Mouse (Mus musculus) frontal cortex, adult 2 months (tissue): ENCODE data around the gene Uchl3. TPM values are rescaled to one million over a fixed set of nuclear protein-coding genes. Genes with fewer than 3 reads are reported as not detected.

Source experiments
- DNase-seq, 2 experiments: peaks; one replicate each; pipeline ENCODE4 v3.0.0; 2022; ENCODE audit warnings: low spot score in 1 of 2; ENCODE audit errors: extremely low spot score in 1 of 2
- polyA plus RNA-seq: library from polyadenylated mRNA; depleted of rRNA; stranded (reverse); fragments of >200 nt; gene quantifications from 2 replicates; pipeline ENCODE4 v1.2.3, GENCODE M21; 2012; rRNA removed

The Uchl3 gene
- polyA plus RNA-seq, result 51.8 and 56.7 TPM in 2 replicates

DNA sequence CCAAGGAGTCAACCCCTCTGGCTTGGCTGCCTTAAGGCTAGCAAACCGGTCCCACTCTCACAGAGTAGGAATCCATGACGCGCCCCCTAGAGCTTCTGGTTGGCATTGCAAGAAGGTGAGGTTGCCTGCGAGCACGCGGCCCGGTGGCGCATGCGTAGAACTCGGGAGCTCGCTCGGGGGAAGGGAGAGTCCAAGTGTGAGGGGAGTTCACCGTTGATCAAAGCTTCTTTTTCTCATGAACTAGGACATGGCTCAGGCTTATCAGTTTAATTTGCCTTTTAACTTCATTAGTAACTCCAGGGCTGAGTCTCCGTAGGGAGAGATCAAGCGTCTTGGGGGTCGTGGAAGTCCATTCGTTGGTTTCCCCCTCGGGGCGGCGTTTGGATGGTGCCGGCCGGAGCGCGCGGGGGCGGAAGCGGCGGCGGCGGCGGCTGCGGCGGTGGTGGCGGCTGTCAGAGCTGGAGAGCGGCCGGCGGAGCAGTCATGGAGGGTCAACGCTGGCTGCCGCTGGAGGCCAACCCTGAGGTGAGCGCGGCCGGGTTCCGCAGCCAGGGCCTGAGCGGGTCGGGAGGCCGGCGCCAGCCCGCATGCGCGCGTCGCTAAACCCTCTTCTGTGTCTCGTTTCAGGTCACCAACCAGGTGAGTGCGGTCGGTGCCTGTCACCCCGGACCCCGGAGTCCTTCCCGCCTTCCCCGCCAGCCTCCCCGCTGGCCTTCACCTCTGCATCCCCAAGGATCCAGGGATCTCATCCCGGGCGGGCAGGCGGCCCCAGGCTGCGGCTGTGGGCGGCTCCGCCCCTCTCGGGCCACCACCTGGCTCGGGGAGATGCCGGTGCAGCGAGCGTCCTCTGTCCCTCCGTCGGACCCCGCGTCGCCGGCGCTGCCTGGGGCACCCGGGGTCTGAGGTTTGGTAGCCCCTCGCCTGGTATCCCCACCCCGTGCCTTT is at the start of gene Uchl3:
Gene Uchl3, plus strand, starts transcription at position 387 of the 945 bp plus-strand sequence.
- peak; percentile 90 to 100 for DNase-seq

DNA sequence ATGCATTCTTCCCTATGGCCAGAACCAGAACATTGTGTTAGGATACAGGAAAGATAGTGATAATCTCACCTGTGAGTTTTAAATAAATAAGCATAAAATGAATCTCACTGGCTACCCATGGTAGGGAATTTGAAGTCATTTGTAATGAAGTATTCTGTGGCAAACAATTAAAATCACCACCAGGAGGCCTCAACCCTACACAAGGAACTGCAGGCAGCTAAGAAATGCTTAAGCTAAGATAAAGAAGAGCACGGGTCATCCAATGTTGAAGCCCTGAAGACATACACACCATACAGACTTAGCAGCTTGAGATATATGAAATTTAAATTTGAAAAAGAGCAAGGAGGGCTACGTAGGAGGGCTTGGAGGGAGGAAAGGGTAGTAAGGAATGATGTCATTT is 47.9 kb upstream of the Uchl3 start:
- no peak for DNase-seq

DNA sequence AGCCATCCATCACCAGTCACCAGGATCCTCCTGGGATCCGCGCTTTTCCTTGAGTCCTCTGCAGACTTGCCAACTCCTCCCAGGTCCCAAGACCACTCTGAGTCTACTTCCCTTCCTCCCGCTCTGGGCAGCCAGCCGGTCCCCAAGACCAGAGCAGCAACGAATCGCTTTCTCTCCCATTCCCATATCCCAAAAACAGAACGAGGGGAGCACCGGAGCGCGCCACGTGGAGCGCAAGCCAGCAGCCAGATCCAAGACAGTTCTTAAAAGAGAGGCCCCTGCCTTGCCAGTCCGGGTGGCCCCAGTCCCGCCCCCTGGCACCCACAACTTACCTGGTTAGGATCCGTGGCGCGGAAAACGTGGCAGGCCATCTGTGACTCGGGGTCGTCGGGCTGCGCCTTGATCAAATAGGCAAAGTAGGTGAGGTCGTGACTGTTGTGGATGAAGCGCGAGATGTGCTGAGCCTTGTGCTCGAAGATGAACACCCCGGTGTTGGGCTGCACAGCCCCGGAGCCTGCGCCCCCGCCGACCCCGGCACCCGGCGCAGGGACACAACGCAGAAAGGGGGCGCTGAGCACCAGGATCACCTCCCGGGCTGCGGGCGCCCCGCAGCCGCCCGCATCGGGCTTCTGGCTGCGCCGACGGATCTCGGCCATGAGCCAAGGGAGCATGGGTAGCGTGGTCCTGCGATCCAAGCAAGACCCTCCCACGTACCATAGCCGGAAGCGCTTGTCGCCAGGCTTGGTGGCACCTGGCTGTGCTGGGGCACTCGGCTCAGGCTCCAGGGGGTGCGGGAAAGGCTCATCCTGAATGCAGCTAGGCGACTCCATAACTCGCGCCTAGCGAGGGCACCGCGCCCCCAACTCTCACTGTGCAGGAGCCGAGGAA is 45.9 kb upstream of the Uchl3 start:
- DNase-seq, result peak; percentile 7 to 11

GRCm38 (mm10) chr14:101608519-101609368 is 45.0 kb upstream of the Uchl3 start, which contains the start of gene Tbc1d4:
Gene Tbc1d4 (minus strand): TSS chr14:101609191.
- DNase-seq, result peak; percentile 11 to 56

DNA sequence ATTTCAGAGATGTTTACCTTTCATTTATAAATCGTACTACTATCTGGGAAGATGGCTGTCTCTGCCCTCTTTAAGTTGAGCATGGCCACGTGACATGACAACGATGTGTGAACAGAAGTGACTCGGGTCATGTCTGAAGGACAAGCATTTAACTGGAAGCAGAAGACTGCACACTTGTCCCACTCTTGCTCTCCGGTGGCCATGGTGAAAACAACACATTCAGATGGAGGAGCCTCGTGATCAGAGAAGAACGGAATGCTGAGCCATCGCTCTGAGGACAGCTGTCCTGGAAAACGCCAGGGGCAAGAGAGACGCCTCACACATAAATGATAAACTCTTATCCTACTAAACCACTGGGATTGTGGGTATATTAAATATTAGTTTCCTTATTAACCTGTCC is 43.1 kb upstream of the Uchl3 start:
- DNase-seq, result no peak

DNA sequence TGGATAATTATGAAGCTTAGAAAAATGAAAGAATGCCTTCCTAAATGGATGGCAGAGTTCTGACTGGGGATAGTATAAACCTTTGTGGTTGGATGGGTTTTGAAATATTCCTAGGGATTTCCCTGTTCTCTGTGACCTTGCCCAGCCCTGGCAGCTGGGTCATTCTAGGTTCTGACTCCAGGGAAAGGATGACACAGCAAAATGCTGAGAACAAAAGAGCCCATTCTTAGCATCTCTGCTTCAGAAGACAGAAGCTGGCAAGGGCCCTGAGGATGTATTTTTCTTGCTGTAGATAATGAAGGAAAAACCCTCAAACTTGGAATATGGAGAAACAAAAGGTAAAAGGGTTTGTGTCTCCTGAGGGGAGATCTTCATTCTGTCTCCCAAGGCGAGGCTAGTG is 40.6 kb upstream of the Uchl3 start:
- no peak for DNase-seq

- no peak for DNase-seq
Observed at GRCm38 (mm10) chr14:101616178-101616577, 37.6 kb upstream of the Uchl3 start.

DNA sequence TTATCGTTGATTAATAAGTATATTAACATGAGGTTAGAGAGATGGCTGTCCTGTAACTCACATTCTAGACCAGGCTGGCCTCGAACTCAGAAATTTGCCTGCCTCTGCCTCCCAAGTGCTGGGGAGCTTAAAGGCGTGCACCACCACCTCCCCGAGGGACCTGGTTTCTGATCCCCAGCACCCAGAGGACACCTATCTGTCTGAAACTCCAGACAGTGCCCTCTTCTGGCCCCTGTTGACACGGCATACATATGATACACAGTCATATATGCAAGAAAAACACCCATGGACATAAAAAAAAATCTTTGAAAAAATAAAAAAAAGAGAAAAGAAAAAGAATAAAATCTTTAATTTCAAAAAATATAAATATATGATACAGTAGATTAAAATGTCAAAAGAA is 36.1 kb upstream of the Uchl3 start:
- DNase-seq, result no peak

DNA sequence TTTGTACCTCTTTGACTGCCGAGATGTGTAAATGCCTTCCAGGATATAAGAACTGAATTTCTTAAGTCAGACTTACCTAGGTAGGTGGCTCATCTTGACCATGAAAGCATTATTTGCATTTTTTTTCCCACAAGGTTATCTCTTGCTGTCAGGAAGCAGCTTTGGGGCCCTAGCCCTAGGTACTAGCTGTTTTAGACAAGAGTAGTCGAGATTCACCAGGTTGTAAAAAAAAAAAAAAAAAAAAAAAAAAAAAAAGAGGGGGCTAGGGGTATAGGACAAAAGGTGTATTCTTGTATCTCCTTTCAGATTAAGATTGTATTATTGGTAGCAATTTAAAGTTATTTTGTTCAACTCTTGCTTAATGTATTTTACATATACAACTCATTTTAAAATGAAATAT is 23.2 kb upstream of the Uchl3 start:
- no peak for DNase-seq

- DNase-seq, result no peak
Observed at GRCm38 (mm10) chr14:101635765-101636164, 18.0 kb upstream of the Uchl3 start.

GRCm38 (mm10) chr14:101637381-101637780 is 16.4 kb upstream of the Uchl3 start:
- DNase-seq, result no peak

- DNase-seq, result peak; percentile 92 to 95
Observed at GRCm38 (mm10) chr14:101640153-101640843, 13.5 kb upstream of the Uchl3 start, which contains the start of gene Commd6. Gene Commd6 (minus strand): TSS chr14:101640686.

- DNase-seq, result no peak
Observed at GRCm38 (mm10) chr14:101644948-101645347, 8.8 kb upstream of the Uchl3 start.

DNA sequence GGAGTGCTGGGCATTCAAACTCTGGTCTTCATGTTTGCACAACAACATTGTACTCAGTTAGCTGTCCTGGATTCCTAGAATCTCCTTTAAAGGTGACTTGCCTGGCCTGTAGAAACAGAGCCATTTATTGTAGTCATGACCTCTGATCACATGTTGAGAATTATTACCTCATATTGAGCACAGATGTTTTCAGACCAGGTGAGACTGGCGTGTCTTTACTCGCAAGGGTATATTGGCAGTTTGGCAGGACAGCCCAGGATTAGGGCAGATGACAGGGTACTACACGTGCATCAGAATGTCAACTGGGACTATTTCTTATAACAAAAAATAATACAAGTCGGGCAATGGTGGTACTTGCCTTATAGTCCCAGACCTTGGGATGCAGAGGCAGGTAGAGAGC is 3.2 kb upstream of the Uchl3 start:
- no peak for DNase-seq

GRCm38 (mm10) chr14:101652571-101652970 is 1.2 kb upstream of the Uchl3 start:
- no peak for DNase-seq

DNA sequence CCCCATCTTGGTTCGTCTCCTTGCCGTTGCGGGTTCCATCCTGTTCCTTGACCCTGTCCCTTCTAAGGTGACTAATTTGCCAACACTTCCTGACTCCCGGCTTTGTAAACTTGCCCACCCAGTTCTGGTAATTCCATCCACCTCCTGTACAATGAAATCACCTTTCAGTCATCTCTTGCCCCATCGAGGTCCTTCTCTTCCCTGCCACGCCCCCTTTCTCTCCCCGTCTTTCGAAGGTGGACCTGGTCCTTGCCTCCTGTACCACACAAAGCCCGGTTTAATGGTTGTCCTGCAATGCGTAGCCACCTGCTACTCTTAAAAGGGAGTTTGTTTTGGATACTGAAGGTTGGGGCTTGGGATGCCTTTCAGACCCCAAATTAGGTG is 751 bp downstream of the Uchl3 start:
- DNase-seq, result no peak

- DNase-seq, result no peak
Observed at GRCm38 (mm10) chr14:101656307-101656706, 2.5 kb downstream of the Uchl3 start.

GRCm38 (mm10) chr14:101661654-101662412 is 8.1 kb downstream of the Uchl3 start:
- DNase-seq, result no peak

DNA sequence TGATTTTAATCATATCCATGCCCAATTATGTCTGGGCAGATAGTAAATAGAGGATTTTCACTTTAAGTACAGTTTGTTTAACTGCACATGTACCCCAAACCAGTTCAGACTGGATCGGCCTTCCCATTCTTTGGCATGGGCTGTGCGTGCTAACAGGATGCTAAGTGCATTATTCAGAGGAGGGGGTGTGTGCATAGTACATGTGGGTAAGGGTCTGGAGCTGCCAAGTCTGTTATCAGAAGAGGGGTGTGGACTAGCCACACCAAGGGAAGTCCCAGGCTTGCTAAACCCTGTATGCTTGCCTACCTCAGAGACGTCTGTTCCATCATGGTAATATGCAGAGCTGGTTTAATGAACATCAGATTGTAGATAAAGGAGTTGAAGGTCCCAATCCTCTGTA is 10.5 kb downstream of the Uchl3 start:
- DNase-seq, result no peak
